Mouse (Mus musculus) liver, embryonic 16.5 days (tissue): Measurements from ENCODE around the gene Sost. TPM values are rescaled to one million over a fixed set of nuclear protein-coding genes. Genes with fewer than 3 reads are reported as not detected.

Source experiments
- ATAC-seq: fragments of 200-750 bp; cut with Nextera tagmentation; 2 replicates; pipeline ENCODE4 v1.8.0; 2017; ENCODE audit warnings: low read depth, mild to moderate bottlenecking, moderate number of reproducible peaks, moderate library complexity
- H3K27ac ChIP-seq: fragments of 300-500 bp; sonication (generic); 2 replicates; pipeline ENCODE4 v1.5.1; 2014; ENCODE audit warnings: mild to moderate bottlenecking, low read length
- H3K27me3 ChIP-seq: fragments of 300-500 bp; sonication (generic); 2 replicates; pipeline ENCODE4 v1.6.1; 2014; ENCODE audit warnings: low read depth, low read length, mixed read lengths; ENCODE audit not compliant: control insufficient read depth, insufficient read depth
- H3K36me3 ChIP-seq: fragments of 300-500 bp; sonication (generic); 2 replicates; pipeline ENCODE4 v1.6.1; 2014; ENCODE audit warnings: mild to moderate bottlenecking; ENCODE audit not compliant: control insufficient read depth, insufficient read depth
- H3K4me1 ChIP-seq: fragments of 300-500 bp; sonication (generic); 2 replicates; pipeline ENCODE4 v1.6.1; 2014; ENCODE audit warnings: low read depth, low read length, mixed read lengths; ENCODE audit not compliant: control insufficient read depth
- H3K4me2 ChIP-seq: fragments of 300-500 bp; sonication (generic); 2 replicates; pipeline ENCODE4 v1.6.1; 2014; ENCODE audit warnings: low read depth, low read length, mixed read lengths
- H3K4me3 ChIP-seq: fragments of 300-500 bp; sonication (generic); 2 replicates; pipeline ENCODE4 v1.5.1; 2014; ENCODE audit warnings: low read depth, mild to moderate bottlenecking, low read length
- H3K9ac ChIP-seq: fragments of 300-500 bp; sonication (generic); 2 replicates; pipeline ENCODE4 v1.6.1; 2014; ENCODE audit warnings: low read depth, low read length
- H3K9me3 ChIP-seq: fragments of 300-500 bp; sonication (generic); replicated peaks from 2 replicates; pipeline ENCODE4 v1.6.1; 2016; ENCODE audit warnings: low read length; ENCODE audit not compliant: control insufficient read depth
- WGBS: fragments of 180-500 bp; shearing (Covaris S2); extraction: QIAGEN DNeasy Blood & Tissue Kit; methylation state at CpG from one replicate; pipeline ENCODE4 v1.1.7; 2014; ENCODE audit not compliant: insufficient replicate concordance; 5-methylcytosine and 5-hydroxymethylcytosine counted together
- polyA plus RNA-seq: library from polyadenylated mRNA; unstranded; fragments of >200 nt; fragmentation: Nextera tagmentation; extraction: Ambion mirVana; gene quantifications from 2 replicates; pipeline ENCODE4 v1.2.1, GENCODE M21; 2015

The Sost gene
- polyA plus RNA-seq, 1 experiment from 2014 or later: not detected

GRCm38 (mm10) chr11:101976949-101977348 is 10.1 kb upstream of the Sost start:
- Histone ChIP-seq H3K4me3 (no peak overlapping the region), H3K27me3 (no peaks in the 10 kb centered on the region)
- WGBS: 79% methylated on average over 7 of the region's 7 CpGs

GRCm38 (mm10) chr11:101974923-101975322 is 8.1 kb upstream of the Sost start:
- no peak for ATAC-seq
- Histone ChIP-seq H3K27ac (no peak overlapping the region), H3K9ac (no peak overlapping the region), H3K9me3 (no peaks in the 10 kb centered on the region), H3K36me3 (no peaks in the 10 kb centered on the region), H3K4me3 (no peak overlapping the region), H3K4me2 (no peak overlapping the region), H3K27me3 (no peaks in the 10 kb centered on the region), H3K4me1 (no peaks in the 10 kb centered on the region)
- 56% methylated on average over 9 of the region's 9 CpGs for WGBS

More at GRCm38 (mm10) chr11:101976949-101977348, 10.1 kb upstream of the Sost start:
- no peaks in the 10 kb centered on the region for H3K36me3 ChIP-seq
- no peaks in the 10 kb centered on the region; the same call in 1 of the 2 replicates for H3K4me1 ChIP-seq
- ATAC-seq: no peak
- H3K9ac ChIP-seq: no peak overlapping the region
- no peak overlapping the region for H3K4me2 ChIP-seq
- H3K9me3 ChIP-seq: no peaks in the 10 kb centered on the region
- no peak overlapping the region for H3K27ac ChIP-seq

- Histone ChIP-seq H3K36me3 (no peaks in the 10 kb centered on the region), H3K9me3 (no peaks in the 10 kb centered on the region), H3K4me3 (no peak overlapping the region), H3K27ac (no peak overlapping the region), H3K4me1 (no peaks in the 10 kb centered on the region), H3K4me2 (no peak overlapping the region), H3K27me3 (no peaks in the 10 kb centered on the region), H3K9ac (no peak overlapping the region)
- 44% methylated on average over 6 of the region's 6 CpGs for WGBS
- ATAC-seq: no peak
These were observed 7.4 kb upstream of the Sost start for GRCm38 (mm10) chr11:101974181-101974580.

- H3K27me3 ChIP-seq: peaks cover 2% of the 10 kb centered on the region; the same call in 1 of the 2 replicates
- no peak overlapping the region for H3K4me2 ChIP-seq
- WGBS: 69% methylated on average over 9 of the region's 9 CpGs
These were observed 6.7 kb upstream of the Sost start for GRCm38 (mm10) chr11:101973496-101973895.

GRCm38 (mm10) chr11:101972651-101973050 is 5.8 kb upstream of the Sost start:
- ATAC-seq: no peak
- Histone ChIP-seq H3K4me2 (no peak overlapping the region), H3K4me1 (no peaks in the 10 kb centered on the region), H3K4me3 (no peak overlapping the region), H3K27me3 (peaks cover 8% of the 10 kb centered on the region; the same call in 1 of the 2 replicates), H3K36me3 (no peaks in the 10 kb centered on the region), H3K27ac (no peak overlapping the region), H3K9me3 (no peaks in the 10 kb centered on the region), H3K9ac (no peak overlapping the region)
- 67% methylated on average over 5 of the region's 5 CpGs for WGBS

More at GRCm38 (mm10) chr11:101973496-101973895, 6.7 kb upstream of the Sost start:
- Histone ChIP-seq H3K9me3 (no peaks in the 10 kb centered on the region), H3K27ac (no peak overlapping the region), H3K36me3 (no peaks in the 10 kb centered on the region), H3K4me1 (no peaks in the 10 kb centered on the region), H3K9ac (no peak overlapping the region), H3K4me3 (no peak overlapping the region)
- ATAC-seq: no peak

GRCm38 (mm10) chr11:101972097-101972496 is 5.3 kb upstream of the Sost start:
- H3K36me3 ChIP-seq: no peaks in the 10 kb centered on the region
- WGBS: 45% methylated on average over 3 of the region's 3 CpGs
- no peak overlapping the region for H3K27ac ChIP-seq
- no peak overlapping the region for H3K4me3 ChIP-seq
- ATAC-seq: no peak
- no peaks in the 10 kb centered on the region for H3K4me1 ChIP-seq
- H3K9ac ChIP-seq: no peak overlapping the region
- H3K9me3 ChIP-seq: no peaks in the 10 kb centered on the region
- H3K27me3 ChIP-seq: peaks cover 8% of the 10 kb centered on the region; the same call in 1 of the 2 replicates
- H3K4me2 ChIP-seq: no peak overlapping the region

- peaks cover 13% of the 10 kb centered on the region for H3K27me3 ChIP-seq
- no peaks in the 10 kb centered on the region for H3K9me3 ChIP-seq
- no peak for ATAC-seq
- WGBS: 32% methylated on average over 3 of the region's 3 CpGs
- no peak overlapping the region for H3K4me2 ChIP-seq
- H3K4me1 ChIP-seq: no peaks in the 10 kb centered on the region
- H3K36me3 ChIP-seq: no peaks in the 10 kb centered on the region
- H3K9ac ChIP-seq: no peak overlapping the region
- no peak overlapping the region for H3K4me3 ChIP-seq
- H3K27ac ChIP-seq: no peak overlapping the region
These were observed 4.6 kb upstream of the Sost start for GRCm38 (mm10) chr11:101971410-101971809.

GRCm38 (mm10) chr11:101969835-101970234 is 3.0 kb upstream of the Sost start:
- Histone ChIP-seq H3K9me3 (no peaks in the 10 kb centered on the region), H3K9ac (no peak overlapping the region), H3K4me2 (no peak overlapping the region), H3K4me3 (no peak overlapping the region), H3K4me1 (no peaks in the 10 kb centered on the region), H3K27me3 (peaks cover 29% of the 10 kb centered on the region), H3K27ac (no peak overlapping the region), H3K36me3 (no peaks in the 10 kb centered on the region)
- 71% methylated on average over 13 of the region's 13 CpGs for WGBS
- no peak for ATAC-seq

GRCm38 (mm10) chr11:101968791-101969190 is 2.0 kb upstream of the Sost start:
- no peak overlapping the region for H3K27ac ChIP-seq
- no peak overlapping the region for H3K9ac ChIP-seq
- no peaks in the 10 kb centered on the region for H3K36me3 ChIP-seq
- ATAC-seq: peak; percentile 45; the same call in 1 of the 2 replicates
- WGBS: 1% methylated on average over 5 of the region's 5 CpGs
- H3K4me3 ChIP-seq: no peak overlapping the region
- H3K4me1 ChIP-seq: no peaks in the 10 kb centered on the region
- H3K27me3 ChIP-seq: peaks cover 39% of the 10 kb centered on the region
- H3K9me3 ChIP-seq: no peaks in the 10 kb centered on the region
- no peak overlapping the region for H3K4me2 ChIP-seq
